Mouse (Mus musculus) erythroid progenitor cell, adult 5-6 weeks (primary cell): Measurements from ENCODE around the gene Vps51. TPM values are rescaled to one million over a fixed set of nuclear protein-coding genes. Genes with fewer than 3 reads are reported as not detected.
"Not testable (repeated sequence)": the region's sequence is repeated elsewhere in the genome, so short reads cannot be mapped to it uniquely, and the experiment has no call there.

Experiments
- ATAC-seq: replicated peaks from 2 replicates; pipeline ENCODE4 v1.8.0; 2016; ENCODE audit warnings: moderate number of reproducible peaks, mild to moderate bottlenecking, moderate TSS enrichment, inconsistent platforms; ENCODE audit not compliant: poor library complexity, low FRiP score, severe bottlenecking
- total RNA-seq, 2 experiments: library from RNA; stranded (forward) in 1 of 2; stranded (reverse) in 1 of 2; fragments of 150-400 nt in 1 of 2; fragments of 186-747, 209-891 nt in 1 of 2; gene quantifications; 2 replicates each; pipeline versions ENCODE4 v1.2.3 to v1.2.4; 2015 to 2017; ENCODE audit warnings: low replicate concordance in 2 of 2

Vps51 gene
- total RNA-seq, 2 experiments from 2014 or later = 10.5 to 30.2 TPM

GRCm38 (mm10) chr19:6056696-6057095, 20.3 kb downstream of the Vps51 start:
- ATAC-seq = no peak

DNA sequence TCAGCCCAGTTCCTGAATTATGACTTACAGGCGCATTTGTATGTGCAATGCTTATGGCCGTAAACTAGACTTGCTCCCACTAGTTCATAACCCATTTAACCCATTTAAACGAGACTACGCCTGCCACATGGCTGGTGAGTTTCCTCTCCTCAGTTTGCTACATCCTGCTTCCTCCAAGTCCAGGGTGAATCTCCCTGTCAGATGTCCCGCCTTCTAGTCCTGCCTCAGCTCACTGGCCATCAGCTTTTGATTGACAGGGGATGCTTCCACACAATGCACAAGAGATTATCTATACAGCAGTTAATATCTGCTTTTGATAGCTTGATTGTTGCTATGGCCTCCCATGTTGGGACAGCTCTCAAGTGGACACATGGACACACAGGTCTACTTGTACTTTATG, 22.7 kb downstream of the Vps51 start:
- ATAC-seq = no peak

GRCm38 (mm10) chr19:6052516-6052915, 24.5 kb downstream of the Vps51 start:
- no peak for ATAC-seq

GRCm38 (mm10) chr19:6048681-6049410, 28.2 kb downstream of the Vps51 start:
- ATAC-seq = no peak

GRCm38 (mm10) chr19:6047899-6048166, 29.2 kb downstream of the Vps51 start:
- ATAC-seq = no peak

- ATAC-seq = peak; percentile 15; the same call in 1 of the 2 replicates
Measured at GRCm38 (mm10) chr19:6047154-6047898, 29.7 kb downstream of the Vps51 start.

- peak; percentile 87 for ATAC-seq
Measured at GRCm38 (mm10) chr19:6046294-6047153, 30.5 kb downstream of the Vps51 start, which contains the start of gene Syvn1. Gene Syvn1, plus strand, starts transcription at chr19:6046576.

DNA sequence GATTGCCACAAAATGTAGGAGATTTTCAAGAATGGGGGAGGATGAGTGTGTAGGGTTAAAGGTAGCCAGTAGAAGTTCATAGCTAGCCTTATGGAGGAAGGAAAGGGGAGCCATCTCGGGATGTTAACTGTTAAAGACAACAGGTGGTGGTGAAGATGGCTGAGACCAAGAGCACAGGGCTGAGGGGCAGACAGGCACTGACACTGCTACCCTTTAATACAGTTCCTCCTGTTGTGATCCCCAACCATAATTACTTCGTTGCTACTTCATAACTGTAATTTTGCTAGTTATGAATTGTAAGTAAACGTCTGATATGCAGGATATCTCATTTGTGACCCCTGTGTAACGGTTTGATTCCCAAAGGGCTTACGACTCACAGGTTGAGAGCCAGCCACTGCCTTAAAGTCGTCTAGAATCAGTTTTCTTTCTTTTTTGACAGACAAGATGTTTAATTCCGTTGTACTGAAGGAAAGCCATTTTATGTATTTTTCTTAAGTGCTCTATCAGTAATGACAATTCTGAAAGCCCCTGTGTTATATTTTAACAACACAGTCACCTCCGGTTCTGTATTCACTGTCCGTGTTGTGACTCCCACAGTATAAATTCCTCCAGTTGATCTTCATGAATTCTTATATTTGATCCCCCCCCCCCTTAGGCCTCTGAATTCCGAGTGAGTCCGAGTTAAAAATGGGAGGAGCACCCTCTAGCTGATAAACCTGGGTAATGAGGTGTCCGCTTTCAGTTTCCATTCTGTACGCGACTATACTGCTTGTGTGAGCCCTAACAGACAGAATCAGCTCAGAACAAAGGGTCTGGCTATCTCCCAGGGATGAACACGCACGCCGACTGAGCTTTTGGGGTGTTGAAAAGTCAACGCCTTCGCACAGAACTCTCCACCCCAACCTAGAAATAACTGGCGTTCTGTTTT, 31.4 kb downstream of the Vps51 start:
- ATAC-seq = peak; percentile 70

DNA sequence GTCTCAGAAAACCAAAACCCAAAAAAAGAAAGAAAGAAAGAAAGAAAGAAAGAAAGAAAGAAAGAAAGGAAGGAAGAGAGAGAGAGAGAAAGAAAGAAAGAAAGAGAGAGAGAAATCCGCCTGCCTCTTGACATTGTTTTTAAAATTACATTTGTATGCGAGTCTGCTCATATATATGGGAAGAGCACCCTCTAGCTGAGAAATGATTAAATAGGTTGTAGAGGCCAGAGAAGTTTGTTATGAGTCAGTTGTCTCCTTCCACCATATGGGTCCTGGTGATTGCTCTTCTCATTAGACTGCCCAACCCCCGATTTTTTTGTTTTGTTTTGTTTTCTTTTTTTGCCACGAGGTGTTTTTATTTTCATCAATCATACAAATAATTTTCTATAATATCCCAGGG, 32.9 kb downstream of the Vps51 start:
- ATAC-seq = not testable (repeated sequence)

- ATAC-seq = no peak
Measured at GRCm38 (mm10) chr19:6042293-6042692, 34.7 kb downstream of the Vps51 start.

GRCm38 (mm10) chr19:6040002-6040401, 37.0 kb downstream of the Vps51 start:
- ATAC-seq = no peak

DNA sequence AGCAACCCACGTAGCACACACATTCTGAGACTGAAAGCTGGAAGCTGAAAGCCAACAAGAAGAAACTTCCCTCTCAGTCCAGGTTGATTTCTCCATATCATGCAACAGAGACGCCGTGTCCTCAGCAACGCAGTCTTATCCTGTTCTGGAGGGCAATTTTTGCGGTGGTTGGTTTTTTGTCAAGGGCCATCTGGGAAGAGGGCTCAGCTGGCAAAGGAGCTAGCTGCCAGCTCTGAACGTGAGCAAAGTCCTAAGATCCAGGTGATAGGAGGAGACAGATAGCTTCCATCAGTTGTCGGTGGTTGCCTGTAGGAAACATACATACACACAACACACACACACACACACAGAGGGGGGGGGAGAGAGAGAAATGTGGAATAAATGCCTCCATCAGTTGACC, 38.7 kb downstream of the Vps51 start:
- no peak for ATAC-seq

- ATAC-seq = no peak
Measured at GRCm38 (mm10) chr19:6037695-6038094, 39.3 kb downstream of the Vps51 start.

DNA sequence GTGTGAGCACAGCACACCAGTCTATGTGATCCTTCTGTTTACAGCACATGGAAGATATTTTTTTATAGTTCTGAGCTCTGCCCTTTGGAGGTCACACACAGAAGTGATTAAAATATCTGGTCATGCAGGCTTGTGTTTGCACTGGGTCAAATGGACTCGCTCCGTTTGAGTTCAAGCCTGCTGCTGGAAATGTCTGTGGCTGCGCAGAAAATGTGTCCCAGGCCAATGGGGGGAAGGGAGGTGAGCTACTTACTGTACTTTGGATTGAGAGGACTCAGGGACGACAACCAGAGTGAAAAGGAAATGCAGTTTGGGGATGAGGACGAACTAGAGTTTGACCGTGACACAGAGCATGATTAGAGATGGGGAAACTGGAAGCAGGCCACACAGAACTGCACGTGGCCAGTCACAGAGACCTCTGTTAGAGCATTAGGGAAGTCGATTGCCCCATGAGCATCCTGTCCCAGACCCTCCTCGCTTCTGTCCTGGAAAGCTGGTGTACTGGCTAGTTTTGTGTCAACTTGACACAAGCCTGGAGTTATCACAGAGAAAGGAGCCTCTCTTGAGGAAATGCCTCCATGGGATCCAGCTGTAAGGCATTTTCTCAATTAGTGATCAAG, 41.0 kb downstream of the Vps51 start:
- ATAC-seq = no peak

- 0 out of 2 replicates have a peak, but pooled peaks have one; percentile 30 for ATAC-seq
Measured at GRCm38 (mm10) chr19:6030520-6031280, 46.3 kb downstream of the Vps51 start.

GRCm38 (mm10) chr19:6029426-6029825, 47.6 kb downstream of the Vps51 start:
- ATAC-seq = no peak

DNA sequence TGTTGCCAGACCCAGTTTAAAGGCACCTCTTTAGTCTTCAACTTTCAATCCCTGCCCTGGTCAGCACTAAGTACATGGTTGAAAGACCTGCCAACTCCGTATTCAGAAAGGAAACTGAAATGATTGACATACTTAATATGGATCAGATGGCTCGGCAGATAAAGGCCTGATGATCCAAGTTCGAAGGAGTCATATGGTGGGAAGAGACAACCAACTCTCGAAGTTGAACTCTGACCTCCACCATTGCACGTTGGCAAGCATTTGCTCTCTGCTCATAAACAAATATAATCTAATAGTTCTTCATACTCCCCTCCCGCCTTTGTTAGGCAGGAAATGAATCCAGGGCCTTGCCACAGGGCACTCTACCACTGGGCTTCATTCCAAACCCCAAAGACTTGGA, 48.0 kb downstream of the Vps51 start:
- no peak for ATAC-seq

- no peak for ATAC-seq
Measured at GRCm38 (mm10) chr19:6023930-6024329, 53.1 kb downstream of the Vps51 start.
